Mouse (Mus musculus) kidney, embryonic 15.5 days (tissue): ENCODE measurements around the gene Pfdn5. TPM values are rescaled to one million over a fixed set of nuclear protein-coding genes. Genes with fewer than 3 reads are reported as not detected.

Experiments used
- ATAC-seq: fragments of 200-750 bp; cut with Nextera tagmentation; replicated peaks from 2 replicates; pipeline ENCODE4 v1.8.0; 2017; ENCODE audit warnings: moderate TSS enrichment; ENCODE audit not compliant: low FRiP score
- H3K27ac ChIP-seq: fragments of 300-500 bp; sonication (generic); 2 replicates; pipeline ENCODE4 v1.5.1; 2015; ENCODE audit warnings: mild to moderate bottlenecking, inconsistent platforms
- H3K27me3 ChIP-seq: fragments of 300-500 bp; sonication (generic); 2 replicates; pipeline ENCODE4 v1.6.1; 2015; ENCODE audit warnings: inconsistent platforms
- H3K36me3 ChIP-seq: fragments of 300-500 bp; sonication (generic); 2 replicates; pipeline ENCODE4 v1.6.1; 2015; ENCODE audit warnings: inconsistent platforms
- H3K4me1 ChIP-seq: fragments of 300-500 bp; sonication (generic); 2 replicates; pipeline ENCODE4 v1.6.1; 2015; ENCODE audit warnings: inconsistent platforms
- H3K4me2 ChIP-seq: fragments of 300-500 bp; sonication (generic); 2 replicates; pipeline ENCODE4 v1.6.1; 2015; ENCODE audit warnings: moderate library complexity, mild to moderate bottlenecking, inconsistent platforms
- H3K4me3 ChIP-seq: fragments of 300-500 bp; sonication (generic); replicated peaks from 2 replicates; pipeline ENCODE4 v1.5.1; 2015; ENCODE audit warnings: mild to moderate bottlenecking, inconsistent platforms
- H3K9ac ChIP-seq: fragments of 300-500 bp; sonication (generic); 2 replicates; pipeline ENCODE4 v1.6.1; 2015; ENCODE audit warnings: mild to moderate bottlenecking, inconsistent platforms
- H3K9me3 ChIP-seq: fragments of 300-500 bp; sonication (generic); replicated peaks from 2 replicates; pipeline ENCODE4 v1.6.1; 2016; ENCODE audit warnings: inconsistent platforms
- WGBS: fragments of 180-500 bp; shearing (Covaris S2); methylation state at CpG from one replicate; pipeline ENCODE4 v1.1.7; 2015; ENCODE audit warnings: mixed read lengths; 5-methylcytosine and 5-hydroxymethylcytosine counted together
- polyA plus RNA-seq: library from polyadenylated mRNA; unstranded; fragments of >200 nt; fragmentation: Nextera tagmentation; extraction: Ambion mirVana; gene quantifications from 2 replicates; pipeline ENCODE4 v1.2.1, GENCODE M21; 2015

Gene Pfdn5
- polyA plus RNA-seq = 382 and 393 TPM in 2 replicates

GRCm38 (mm10) chr15:102326022-102326576, at the start of gene Pfdn5:
Gene Pfdn5 (plus strand): TSS chr15:102326116.
- WGBS = under 1% methylated on average over 40 of the region's 40 CpGs
- H3K4me2 ChIP-seq = peak within 1 kb of the TSS; percentile 61
- H3K27me3 ChIP-seq = no peaks in the 10 kb centered on the region
- ATAC-seq = peak; percentile 92
- H3K36me3 ChIP-seq = peaks cover 69% of the 10 kb centered on the region
- peaks cover 20% of the 10 kb centered on the region for H3K4me1 ChIP-seq
- H3K9ac ChIP-seq = peak within 1 kb of the TSS; percentile 83
- H3K27ac ChIP-seq = peak within 1 kb of the TSS; percentile 86
- H3K4me3 ChIP-seq = peak within 1 kb of the TSS; percentile 89
- H3K9me3 ChIP-seq = no peaks in the 10 kb centered on the region

- Histone ChIP-seq H3K9me3 (no peaks in the 10 kb centered on the region), H3K4me1 (peaks cover 24% of the 10 kb centered on the region), H3K4me3 (peak overlapping the region; percentile 97), H3K27ac (peak overlapping the region; percentile 95), H3K4me2 (peak overlapping the region; percentile 87), H3K36me3 (peaks cover 28% of the 10 kb centered on the region), H3K9ac (peak overlapping the region; percentile 81), H3K27me3 (no peaks in the 10 kb centered on the region)
- WGBS = 31% methylated on average over 7 of the region's 7 CpGs
- no peak for ATAC-seq
These were observed 47.2 kb upstream of the Pfdn5 start for GRCm38 (mm10) chr15:102278726-102279091.

DNA sequence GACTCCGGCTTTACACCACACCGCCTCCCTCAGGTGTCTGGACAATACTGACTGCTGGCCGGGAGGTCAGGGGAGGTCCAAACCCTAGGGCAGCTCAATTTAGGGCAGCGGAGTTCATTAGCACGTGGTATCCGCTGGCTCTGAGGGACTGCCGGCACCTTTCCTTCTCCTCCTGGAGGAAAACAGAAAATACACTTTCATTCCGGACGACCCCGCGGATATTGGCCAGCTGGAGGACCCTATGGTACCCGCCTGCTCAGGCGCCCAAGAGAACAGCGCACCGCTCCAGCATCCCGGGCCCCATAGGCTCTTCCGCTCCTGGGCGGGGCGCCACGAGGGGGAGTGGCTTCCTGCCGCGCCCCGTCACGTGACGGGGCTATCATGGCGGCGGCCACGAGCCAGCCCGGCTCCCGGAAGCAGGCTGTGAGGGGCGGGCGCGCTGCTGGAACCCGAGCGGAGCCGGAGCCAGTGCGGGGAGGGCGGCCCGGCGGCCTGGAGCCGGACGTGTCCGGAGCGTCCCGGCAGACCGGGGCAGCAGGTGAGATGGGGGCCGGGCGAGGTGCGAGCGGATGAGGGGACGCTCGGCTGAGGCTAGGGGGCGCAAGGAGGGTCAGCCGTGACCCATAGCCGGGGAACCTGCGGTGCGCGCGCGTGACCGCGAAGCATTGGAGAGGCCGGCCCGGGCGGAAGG, 46.7 kb upstream of the Pfdn5 start, which contains the start of gene Mfsd5:
Gene Mfsd5, plus strand, starts transcription at position 363 of the 691 bp plus-strand sequence.
- Histone ChIP-seq H3K27ac (peak within 1 kb of the TSS; percentile 95), H3K4me1 (peaks cover 24% of the 10 kb centered on the region), H3K4me2 (peak within 1 kb of the TSS; percentile 87), H3K9me3 (no peaks in the 10 kb centered on the region), H3K36me3 (peaks cover 28% of the 10 kb centered on the region), H3K27me3 (no peaks in the 10 kb centered on the region), H3K9ac (peak within 1 kb of the TSS; percentile 81), H3K4me3 (peak within 1 kb of the TSS; percentile 97)
- WGBS = under 1% methylated on average over 65 of the region's 65 CpGs
- peak; percentile 97 for ATAC-seq

- Histone ChIP-seq H3K27ac (peak overlapping the region; percentile 95), H3K36me3 (peaks cover 28% of the 10 kb centered on the region), H3K4me2 (peak overlapping the region; percentile 87), H3K9ac (peak overlapping the region; percentile 81), H3K4me3 (peak overlapping the region; percentile 97), H3K9me3 (no peaks in the 10 kb centered on the region), H3K27me3 (no peaks in the 10 kb centered on the region), H3K4me1 (peaks cover 24% of the 10 kb centered on the region)
- WGBS = 24% methylated on average over 13 of the region's 13 CpGs
- ATAC-seq = peak; percentile 27
These were observed 46.0 kb upstream of the Pfdn5 start for GRCm38 (mm10) chr15:102279783-102280520.

DNA sequence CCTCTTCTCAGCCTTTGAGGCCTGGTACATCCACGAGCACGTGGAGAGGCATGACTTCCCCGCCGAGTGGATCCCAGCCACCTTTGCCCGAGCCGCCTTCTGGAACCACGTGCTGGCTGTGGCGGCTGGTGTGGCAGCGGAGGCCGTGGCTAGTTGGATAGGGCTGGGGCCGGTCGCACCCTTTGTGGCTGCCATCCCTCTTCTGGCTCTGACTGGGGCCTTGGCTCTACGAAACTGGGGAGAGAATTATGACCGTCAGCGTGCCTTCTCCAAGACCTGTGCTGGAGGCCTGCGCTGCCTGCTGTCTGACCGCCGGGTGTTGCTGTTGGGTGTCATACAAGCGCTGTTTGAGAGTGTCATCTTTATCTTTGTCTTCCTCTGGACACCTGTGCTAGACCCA, 45.3 kb upstream of the Pfdn5 start:
- Histone ChIP-seq H3K27ac (no peak overlapping the region), H3K4me2 (peak overlapping the region; percentile 87)
- WGBS = 93% methylated on average over 19 of the region's 19 CpGs

GRCm38 (mm10) chr15:102282463-102283292, 43.2 kb upstream of the Pfdn5 start:
- H3K9ac ChIP-seq = no peak overlapping the region
- no peaks in the 10 kb centered on the region for H3K27me3 ChIP-seq
- ATAC-seq = no peak
- H3K4me3 ChIP-seq = no peak overlapping the region
- peaks cover 24% of the 10 kb centered on the region for H3K4me1 ChIP-seq
- H3K36me3 ChIP-seq = peaks cover 28% of the 10 kb centered on the region
- H3K4me2 ChIP-seq = no peak overlapping the region
- 83% methylated on average over 8 of the region's 8 CpGs for WGBS
- no peaks in the 10 kb centered on the region for H3K9me3 ChIP-seq
- H3K27ac ChIP-seq = no peak overlapping the region

More for the DNA sequence above, 45.3 kb upstream of the Pfdn5 start:
- Histone ChIP-seq H3K36me3 (peaks cover 28% of the 10 kb centered on the region), H3K9me3 (no peaks in the 10 kb centered on the region), H3K27me3 (no peaks in the 10 kb centered on the region), H3K4me1 (peaks cover 24% of the 10 kb centered on the region), H3K9ac (peak overlapping the region; percentile 81; the same call in 1 of the 2 replicates), H3K4me3 (peak overlapping the region; percentile 97)
- ATAC-seq = no peak

DNA sequence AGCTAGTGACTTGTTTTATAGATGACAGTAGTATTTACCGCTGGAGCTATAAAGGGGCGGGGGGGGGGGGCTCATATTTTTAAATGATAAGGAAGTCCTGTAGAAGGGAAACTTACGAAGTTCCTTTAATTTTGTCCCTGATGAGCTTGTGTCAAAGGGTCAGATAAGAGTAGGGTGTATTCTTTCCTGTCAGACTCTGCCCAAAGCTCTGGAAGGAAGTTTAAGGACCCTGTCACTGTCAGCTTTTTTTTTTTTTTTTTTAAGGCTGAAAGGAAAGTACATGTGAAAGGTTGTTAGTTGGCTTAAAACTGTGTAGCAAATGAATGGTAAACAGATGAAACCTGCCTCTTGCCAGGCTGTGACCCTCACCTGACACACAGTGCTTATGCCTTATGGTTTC, 42.3 kb upstream of the Pfdn5 start:
- Histone ChIP-seq H3K27ac (no peak overlapping the region), H3K4me3 (no peak overlapping the region), H3K4me2 (no peak overlapping the region), H3K4me1 (peaks cover 22% of the 10 kb centered on the region), H3K9ac (no peak overlapping the region), H3K9me3 (no peaks in the 10 kb centered on the region), H3K27me3 (no peaks in the 10 kb centered on the region), H3K36me3 (peaks cover 28% of the 10 kb centered on the region)
- no peak for ATAC-seq
- WGBS = 69% methylated on average over 3 of the region's 3 CpGs

DNA sequence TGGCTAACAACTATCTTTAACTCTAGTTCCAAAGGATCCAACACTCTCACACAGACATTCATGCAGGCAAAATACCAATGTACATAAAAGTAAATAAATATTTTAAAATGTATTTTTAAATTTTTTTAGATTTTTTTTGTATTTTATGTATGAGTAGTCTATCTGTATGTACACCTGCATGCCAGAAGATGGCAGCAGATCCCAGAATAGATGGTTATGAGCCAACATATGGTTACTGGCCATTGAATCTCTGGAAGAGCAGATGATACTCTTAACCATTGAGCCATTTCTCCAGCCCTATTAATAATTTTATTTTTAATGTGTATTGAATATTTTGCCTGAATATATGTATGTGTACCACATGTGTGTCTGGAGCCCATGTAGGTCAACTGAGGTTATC, 38.5 kb upstream of the Pfdn5 start:
- Histone ChIP-seq H3K27ac (no peak overlapping the region), H3K9ac (no peak overlapping the region), H3K36me3 (peaks cover 7% of the 10 kb centered on the region; the same call in 1 of the 2 replicates), H3K4me2 (no peak overlapping the region), H3K27me3 (no peaks in the 10 kb centered on the region), H3K9me3 (no peaks in the 10 kb centered on the region), H3K4me3 (no peak overlapping the region), H3K4me1 (no peaks in the 10 kb centered on the region)
- no peak for ATAC-seq

DNA sequence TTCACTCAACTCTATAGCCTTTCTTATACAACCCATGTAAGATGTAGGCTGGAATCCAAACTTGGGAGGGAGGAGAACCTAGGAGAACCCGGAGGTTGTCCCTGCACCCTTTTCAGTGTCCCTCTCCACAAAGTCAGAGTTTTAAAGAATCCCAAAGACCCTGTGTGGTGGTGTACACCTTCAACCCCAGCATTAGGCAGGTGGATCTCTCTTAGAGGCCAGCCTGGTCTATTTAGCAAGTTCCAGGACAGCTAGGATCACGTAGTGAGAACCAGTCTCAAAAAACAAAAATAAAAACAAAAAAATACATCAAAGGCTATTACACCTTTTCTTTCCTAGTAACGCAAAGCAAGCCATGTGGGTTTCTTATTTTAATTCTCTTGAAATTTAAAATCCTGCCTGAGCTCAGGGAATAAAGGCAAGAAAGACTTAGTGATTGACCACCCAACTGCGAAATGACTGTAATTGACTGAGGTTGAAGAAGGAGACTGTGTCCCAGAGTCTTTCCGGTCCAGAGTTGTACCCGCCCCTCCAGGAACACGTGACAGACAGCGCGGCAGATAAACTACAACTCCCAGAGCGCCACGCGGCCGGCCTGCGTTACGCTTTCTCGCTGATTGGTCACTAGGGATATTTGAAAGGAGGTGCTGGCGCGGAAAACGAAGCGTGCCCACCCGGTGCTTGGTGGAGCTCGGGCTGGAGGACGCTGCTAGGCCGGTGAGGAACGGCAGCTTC, 30.1 kb upstream of the Pfdn5 start, which contains the start of gene Espl1:
Gene Espl1, plus strand, starts transcription at position 634 of the 735 bp plus-strand sequence.
- Histone ChIP-seq H3K9me3 (no peaks in the 10 kb centered on the region), H3K4me3 (peak within 1 kb of the TSS; percentile 58), H3K9ac (peak within 1 kb of the TSS; percentile 61), H3K4me2 (peak within 1 kb of the TSS; percentile 72), H3K4me1 (peaks cover 12% of the 10 kb centered on the region), H3K27ac (peak within 1 kb of the TSS; percentile 24; the same call in 1 of the 2 replicates), H3K27me3 (no peaks in the 10 kb centered on the region), H3K36me3 (peaks cover 30% of the 10 kb centered on the region)
- peak; percentile 99 for ATAC-seq
- 7% methylated on average over 25 of the region's 25 CpGs for WGBS

- H3K27ac ChIP-seq = no peak overlapping the region
- H3K36me3 ChIP-seq = peaks cover 37% of the 10 kb centered on the region
- H3K4me1 ChIP-seq = peaks cover 12% of the 10 kb centered on the region
- H3K9ac ChIP-seq = peak overlapping the region; percentile 61
- H3K9me3 ChIP-seq = no peaks in the 10 kb centered on the region
- WGBS = 4% methylated on average over 24 of the region's 24 CpGs
- ATAC-seq = peak; percentile 68
- peak overlapping the region; percentile 72 for H3K4me2 ChIP-seq
- no peaks in the 10 kb centered on the region for H3K27me3 ChIP-seq
- peak overlapping the region; percentile 58 for H3K4me3 ChIP-seq
These were observed 29.4 kb upstream of the Pfdn5 start for GRCm38 (mm10) chr15:102296368-102297006.
